Mouse (Mus musculus) hematopoietic multipotent progenitor cell, adult 10-12 weeks (in vitro differentiated cells): Measurements from ENCODE around the gene Medag. TPM values are rescaled to one million over a fixed set of nuclear protein-coding genes. Genes with fewer than 3 reads are reported as not detected.

Experiments used
- polyA plus RNA-seq: library from polyadenylated mRNA; stranded (reverse); fragments of >175 nt; gene quantifications from 2 replicates; pipeline ENCODE4 v1.2.3, GENCODE M21; 2012; ENCODE audit warnings: low replicate concordance

Gene Medag
- polyA plus RNA-seq = 0.04 TPM in 1 of 2 replicates, not detected in the other

GRCm38 (mm10) chr5:149411509-149412193 is at the start of gene Medag:
TSS of gene Medag (plus strand) at chr5:149411749.

GRCm38 (mm10) chr5:149439531-149440179 is 28.1 kb downstream of the Medag start, which contains the start of gene Tex26:
TSS of gene Tex26 (plus strand) at chr5:149439660.

Other genes with a start within 250 kb of the Medag start
- 2.6 and 5.0 TPM in 2 replicates for gene Uspl1, start 227.4 kb upstream of the Medag start, polyA plus RNA-seq
- 123 and 219 TPM in 2 replicates for gene Hmgb1, start 227.3 kb upstream of the Medag start, polyA plus RNA-seq
- gene Alox5ap, start 147.0 kb upstream of the Medag start, polyA plus RNA-seq = 10.1 and 16.3 TPM in 2 replicates
- not detected in 2 replicates for gene Tex26, start 27.9 kb downstream of the Medag start, polyA plus RNA-seq
- 0.27 and 0.29 TPM in 2 replicates for gene Wdr95, start 116.9 kb downstream of the Medag start, polyA plus RNA-seq
- 38.3 and 42.3 TPM in 2 replicates for gene Hsph1, start 224.6 kb downstream of the Medag start, polyA plus RNA-seq